Mouse (Mus musculus) layer of hippocampus, adult 18-20 months (tissue): ENCODE results near the gene Cenpq. TPM values are rescaled to one million over a fixed set of nuclear protein-coding genes. Genes with fewer than 3 reads are reported as not detected.

Experiments used
- DNase-seq, 2 experiments: peaks; one replicate each; pipeline ENCODE4 v3.0.0; 2022; ENCODE audit warnings: low spot score in 2 of 2
- long read RNA-seq: library from polyadenylated mRNA; stranded (forward); transcript quantifications from one replicate; pipeline ENCODE4 v2.0.0, GENCODE M21; 2021
- total RNA-seq, 2 experiments: library from RNA; stranded (reverse); gene quantifications; 2 replicates each; pipeline ENCODE4 v1.2.3; 2021

Cenpq gene
- 1 to 10 TPM; 2.9 to 3.3 TPM for total RNA-seq
- long read RNA-seq, partial matches to known transcripts = 1 of 4 reads
- long read RNA-seq, other reads (novel, unspliced or antisense) = 0 of 4 reads

GRCm38 (mm10) chr17:40934420-40935231 is at the start of gene Cenpq, which contains the start of gene Mut:
Cenpq (minus strand) TSS chr17:40935047.
Mut (plus strand) TSS chr17:40934685.
- DNase-seq = peak; percentile 99 to 100

DNA sequence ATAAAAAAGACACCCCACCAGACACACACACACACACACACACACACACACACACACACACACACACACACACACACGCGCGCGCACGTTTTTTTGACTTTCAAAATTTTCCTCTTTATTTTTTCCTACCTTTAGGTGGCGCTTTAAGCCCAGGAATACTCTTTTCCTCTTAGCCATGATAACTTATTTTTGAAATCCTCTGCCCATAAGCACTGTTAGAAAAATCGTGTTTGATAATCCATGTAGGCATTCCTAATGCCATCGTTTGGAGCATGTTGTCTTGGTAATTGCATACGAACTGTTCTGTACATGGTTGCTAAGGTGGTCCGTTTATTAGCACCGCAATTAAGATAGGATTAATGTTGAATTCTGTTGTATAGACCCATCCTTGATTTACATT is 43.1 kb upstream of the Cenpq start:
- DNase-seq = peak in 1 of 2 experiments; percentile 29

- no peak for DNase-seq
These were observed 13.7 kb upstream of the Cenpq start for GRCm38 (mm10) chr17:40948518-40948917.

GRCm38 (mm10) chr17:40933985-40934384 is 862 bp downstream of the Cenpq start:
- DNase-seq = peak in 1 of 2 experiments; percentile 3

- no peak for DNase-seq
These were observed 19.3 kb downstream of the Cenpq start for GRCm38 (mm10) chr17:40915499-40915898.

GRCm38 (mm10) chr17:40914250-40914649 is 20.6 kb downstream of the Cenpq start, which contains the start of gene Glyatl3:
Glyatl3 (minus strand) TSS chr17:40914350.
- DNase-seq = no peak

GRCm38 (mm10) chr17:40904721-40905154 is 30.1 kb downstream of the Cenpq start:
- no peak for DNase-seq

DNA sequence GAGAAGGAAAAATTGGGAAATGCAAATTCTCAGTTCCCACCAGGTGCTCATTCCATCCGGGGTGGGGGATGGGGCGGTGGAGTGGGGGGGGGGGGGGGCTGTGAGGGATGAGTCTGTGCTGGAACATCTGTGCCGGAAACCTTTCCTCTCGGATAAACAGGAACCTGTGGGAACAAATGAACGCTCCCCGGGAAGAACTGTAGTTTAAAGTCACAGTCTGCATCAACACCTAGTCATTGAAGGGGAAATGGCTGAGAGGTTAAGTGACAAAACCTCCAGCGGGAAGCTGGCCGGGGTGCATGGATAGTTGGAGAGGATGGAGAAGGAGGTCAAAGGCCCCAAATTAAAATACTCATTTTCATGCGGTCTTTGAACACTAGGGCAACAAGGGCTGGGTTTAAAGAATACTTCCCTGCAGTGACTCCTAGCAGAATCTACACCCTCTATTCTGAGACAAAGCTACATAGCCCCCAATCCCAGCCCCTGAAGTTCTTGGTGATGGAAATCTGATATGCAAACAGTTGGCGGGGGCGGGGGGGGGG is 30.7 kb downstream of the Cenpq start:
- no peak for DNase-seq

DNA sequence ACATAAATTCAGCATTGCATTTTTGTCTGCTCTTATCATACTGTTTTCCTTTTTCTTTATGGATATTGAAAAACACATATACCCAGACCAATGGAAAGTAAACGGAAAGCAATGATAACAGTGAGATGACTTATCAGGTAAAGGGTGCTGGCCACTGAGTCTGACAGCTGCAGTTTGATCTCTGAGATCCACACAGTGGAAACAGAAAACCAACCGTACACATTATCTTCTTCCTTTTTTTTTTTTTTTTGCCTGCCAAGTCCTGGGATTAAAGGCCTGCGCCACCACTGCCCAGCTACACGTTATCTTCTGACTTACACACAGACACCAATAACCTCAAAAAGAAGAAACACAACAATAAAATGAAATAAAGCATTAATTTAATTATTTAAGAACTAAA is 31.5 kb downstream of the Cenpq start:
- no peak for DNase-seq

DNA sequence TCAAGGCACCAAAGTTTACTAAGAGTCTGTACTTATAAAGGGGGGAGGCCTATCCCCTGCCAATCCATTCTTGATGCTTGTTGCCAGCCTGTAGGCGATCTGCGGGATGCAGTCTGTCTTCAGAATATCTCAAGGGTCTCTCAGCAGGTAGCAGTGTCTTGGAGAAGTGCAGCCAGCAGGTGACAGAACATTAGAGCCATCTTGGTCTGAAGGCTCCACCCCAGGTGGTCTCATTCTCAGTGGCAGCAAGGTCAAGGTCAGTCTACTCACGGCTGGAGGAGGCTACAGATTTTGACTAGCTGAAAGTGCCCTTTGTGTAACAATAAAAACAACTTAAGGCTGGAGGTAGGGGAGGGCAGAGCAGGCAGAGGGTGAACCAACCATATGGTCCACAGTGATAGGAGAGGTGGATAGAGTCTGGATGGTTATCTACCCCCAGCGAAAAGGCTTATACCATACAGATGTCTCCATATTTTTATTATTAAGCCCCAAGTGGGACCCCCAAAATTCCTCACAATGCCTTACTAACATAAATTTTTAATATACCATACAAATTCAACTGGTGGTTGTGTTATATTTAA is 35.0 kb downstream of the Cenpq start:
- no peak for DNase-seq

DNA sequence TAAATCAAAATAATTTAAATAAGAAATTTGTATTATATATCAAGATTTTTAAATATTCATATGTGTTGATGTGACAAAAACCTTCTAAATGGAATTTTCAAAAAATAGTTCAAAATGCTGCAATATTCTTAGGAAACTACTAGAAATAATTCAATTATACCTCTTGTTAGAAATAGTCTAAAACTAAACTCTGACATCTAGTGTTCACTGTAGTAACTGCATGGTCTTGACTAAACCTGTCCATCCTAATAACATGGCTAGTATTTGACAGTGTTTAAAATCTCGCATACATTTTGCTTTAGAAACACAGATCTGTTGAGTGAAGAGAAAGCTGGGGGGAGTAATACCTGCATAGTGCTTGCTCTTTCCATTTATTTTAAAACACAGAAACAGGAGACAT is 38.0 kb downstream of the Cenpq start:
- DNase-seq = peak in 1 of 2 experiments; percentile 18

GRCm38 (mm10) chr17:40887849-40888536 is 46.9 kb downstream of the Cenpq start:
- no peak for DNase-seq

GRCm38 (mm10) chr17:40885155-40885554 is 49.7 kb downstream of the Cenpq start:
- DNase-seq = no peak

DNA sequence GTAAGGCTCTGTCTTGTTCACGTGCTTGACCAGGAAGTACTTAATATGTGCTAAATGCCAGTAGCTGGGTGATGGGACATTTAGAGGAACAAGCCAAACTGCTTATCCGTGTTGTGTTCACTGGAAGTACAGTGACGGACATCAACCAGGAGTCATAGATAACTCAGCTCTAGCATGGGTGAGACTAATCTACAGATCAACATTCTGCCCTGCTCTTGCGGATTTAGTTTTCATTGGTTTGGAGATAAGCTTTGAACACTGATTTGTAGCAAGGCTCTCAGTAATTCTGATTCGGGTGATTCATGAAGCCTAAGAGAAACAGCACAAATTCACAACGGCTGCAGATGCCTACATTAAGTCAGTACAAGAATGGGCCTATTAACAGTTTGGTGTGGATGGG is 52.7 kb downstream of the Cenpq start:
- no peak for DNase-seq

- peak in 1 of 2 experiments; percentile 3 for DNase-seq
These were observed 54.7 kb downstream of the Cenpq start, which contains the start of gene 9130008F23Rik for GRCm38 (mm10) chr17:40879924-40880691. 9130008F23Rik (minus strand) TSS chr17:40880559.

GRCm38 (mm10) chr17:40879528-40879923 is 55.3 kb downstream of the Cenpq start:
- DNase-seq = no peak

- no peak for DNase-seq
These were observed 57.1 kb downstream of the Cenpq start for GRCm38 (mm10) chr17:40877741-40878140.

GRCm38 (mm10) chr17:40875568-40875967 is 59.3 kb downstream of the Cenpq start:
- DNase-seq = no peak

DNA sequence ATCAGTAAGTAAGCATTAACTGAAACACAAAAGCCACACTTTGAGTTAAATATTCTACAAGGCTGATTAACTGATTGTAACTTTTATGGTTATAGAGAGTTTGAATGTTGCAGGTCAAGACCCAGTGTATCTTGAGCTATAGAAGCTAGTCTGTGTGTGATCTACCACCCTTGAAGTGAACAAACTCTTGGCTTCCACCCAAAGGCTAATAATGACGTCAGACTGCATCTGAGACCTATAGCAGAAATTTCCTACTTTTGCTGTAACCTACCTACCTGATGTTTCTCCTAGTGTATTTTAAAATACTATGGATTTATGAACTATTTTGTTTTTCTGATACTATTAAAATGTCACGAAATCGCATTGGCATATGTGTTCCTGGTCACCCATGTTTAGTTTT is 60.1 kb downstream of the Cenpq start:
- no peak for DNase-seq

DNA sequence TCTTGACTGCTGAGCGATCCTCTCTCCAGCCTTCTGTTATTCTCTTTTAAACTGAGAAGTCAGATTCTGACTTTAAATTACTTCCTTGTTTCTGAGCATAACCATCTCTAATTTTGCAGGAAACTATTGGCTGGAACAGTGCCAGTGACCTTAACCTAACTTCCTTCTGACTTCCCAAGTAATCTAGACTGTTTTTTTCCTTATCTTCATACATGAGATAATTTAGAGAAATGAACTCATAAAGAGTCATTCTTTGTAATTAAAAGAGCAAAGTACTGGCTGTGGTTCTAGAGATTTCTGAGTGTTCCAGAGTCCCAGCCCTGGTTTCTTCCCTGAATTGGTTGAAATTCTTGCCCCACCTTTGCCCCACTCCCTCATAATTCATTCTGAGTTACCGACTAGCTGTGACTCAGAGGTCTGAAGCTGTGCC is 61.2 kb downstream of the Cenpq start:
- no peak for DNase-seq
